Mouse (Mus musculus) common myeloid progenitor, adult 5-6 weeks (primary cell): ENCODE measurements around the gene Plcg2. TPM values are rescaled to one million over a fixed set of nuclear protein-coding genes. Genes with fewer than 3 reads are reported as not detected.

Experiments
- ATAC-seq: replicated peaks from 2 replicates; pipeline ENCODE4 v1.8.0; 2016; ENCODE audit warnings: low read depth, mild to moderate bottlenecking, moderate TSS enrichment, inconsistent platforms; ENCODE audit not compliant: poor library complexity, severe bottlenecking
- total RNA-seq: library from RNA; stranded (forward); fragments of 200-1000, 187-1606 nt; gene quantifications from 2 replicates; pipeline ENCODE4 v1.2.3, GENCODE M21; 2017

The Plcg2 gene
- total RNA-seq, 1 experiment from 2014 or later = 76.7 TPM

DNA sequence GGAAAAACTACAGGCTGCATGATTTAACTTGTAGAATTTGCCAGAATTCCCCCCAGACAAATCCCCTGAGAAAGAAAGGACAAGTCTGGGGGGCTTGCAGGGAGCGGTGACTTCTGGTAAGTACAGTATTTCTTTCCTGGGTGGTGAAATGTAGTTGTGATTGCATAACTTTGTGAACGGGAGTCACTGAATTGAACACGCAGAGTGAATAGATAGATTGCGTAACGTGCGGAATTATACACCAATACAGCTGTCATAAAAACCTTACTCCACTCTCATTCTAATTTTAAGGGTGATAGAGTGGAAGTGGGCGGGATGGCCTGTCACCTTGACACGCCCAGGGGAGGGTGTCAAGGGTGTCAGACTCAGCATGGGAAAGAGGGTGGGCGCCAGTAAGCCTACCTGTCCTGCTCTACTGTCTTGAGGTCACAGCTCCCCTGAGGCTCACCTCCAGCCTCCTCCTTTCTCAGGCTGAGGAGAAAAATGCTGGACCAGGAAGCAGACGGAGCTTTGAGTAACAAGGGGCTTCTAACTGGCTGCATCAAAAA lies 185.9 kb downstream of the Plcg2 start:
- ATAC-seq = peak; percentile 39; the same call in 1 of the 2 replicates

DNA sequence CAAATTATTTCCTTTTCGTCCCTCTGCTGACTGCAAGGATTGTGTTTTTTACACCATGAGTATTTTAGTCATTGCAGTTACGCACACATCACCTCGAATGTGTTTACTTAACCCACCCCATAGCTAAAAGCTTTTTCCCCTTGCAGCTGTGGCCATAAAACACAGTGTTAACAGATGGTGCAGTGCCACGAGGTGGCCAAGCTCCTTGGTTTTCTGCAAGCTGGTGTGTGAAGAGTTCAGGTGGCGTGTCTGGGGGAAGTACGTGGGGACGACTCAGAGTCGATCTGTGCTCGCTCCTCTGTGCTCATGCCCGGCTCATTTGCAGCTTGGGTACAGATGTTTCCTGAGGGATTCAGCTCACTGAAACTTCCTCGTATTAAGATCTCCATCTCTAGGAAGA lies 186.4 kb downstream of the Plcg2 start:
- ATAC-seq = no peak; the same call in 1 of the 2 replicates

Other genes starting within 250 kb of the Plcg2 start
- gene Cmip, start 241.2 kb upstream of the Plcg2 start, total RNA-seq = 20.5 and 29.0 TPM in 2 replicates
- 3.5 and 3.7 TPM in 2 replicates for gene Sdr42e1, start 175.4 kb downstream of the Plcg2 start, total RNA-seq
- gene Hsd17b2, start 203.6 kb downstream of the Plcg2 start, total RNA-seq = not detected in 2 replicates